In genomic region chr16:72854101-72854500, GRCm38 (mm10) we compare ENCODE assay signal across 11 mouse cellular contexts.
A peak's percentile ranks its signal among the peaks of the same experiment; 100 is the strongest.
DNase-seq lines count a peak whose midpoint lies in the region; ATAC-seq and TF ChIP-seq lines count a peak whose summit lies in the region.
"Had no signal": no experiment of that assay in that cellular context is flagged by ENCODE, and none has a peak within 500 bp of the region (broad histone marks: within the 10 kb centered on the region; RNA-seq: fewer than 3 reads in every experiment).

No protein-coding gene starts in this region.

- H3K9me3 ChIP-seq in hindbrain, postnatal 0 days (ENCODE audit: low read length) = no peaks in the 10 kb centered on the region
- H3K9me3 ChIP-seq in hindbrain, embryonic 16.5 days (ENCODE audit: control insufficient read depth, low read length) = no peaks in the 10 kb centered on the region
- H3K9me3 ChIP-seq: limb, embryonic 12.5 days; midbrain, embryonic 10.5 days had no signal

- no peaks in the 10 kb centered on the region for H3K36me3 ChIP-seq in hindbrain, postnatal 0 days (ENCODE audit: insufficient read depth, low read length)
- no peaks in the 10 kb centered on the region for H3K36me3 ChIP-seq in hindbrain, embryonic 16.5 days (ENCODE audit: control insufficient read depth, insufficient read depth, low read length)
- H3K36me3 ChIP-seq: limb, embryonic 12.5 days; midbrain, embryonic 10.5 days had no signal

- H3K27ac ChIP-seq in hindbrain, postnatal 0 days = no peak overlapping the region
- no peak overlapping the region for H3K27ac ChIP-seq in hindbrain, embryonic 16.5 days (ENCODE audit: low read depth, low read length)
- H3K27ac ChIP-seq: midbrain, embryonic 10.5 days had no signal

- no peak for ATAC-seq in hindbrain, postnatal 0 days
- no peak for ATAC-seq in hindbrain, embryonic 16.5 days
- peak; percentile 86 for ATAC-seq in frontal cortex, adult (ENCODE audit: low TSS enrichment)

- TF ChIP-seq CTCF in hindbrain, postnatal 0 days (IDR thresholded peaks at IDR 0.05; ENCODE audit: low read depth) = no peak

- H3K9ac ChIP-seq in hindbrain, postnatal 0 days (replicated peaks; ENCODE audit: low read length) = no peak overlapping the region
- H3K9ac ChIP-seq in hindbrain, embryonic 16.5 days (ENCODE audit: low read depth, low read length) = no peak overlapping the region
- H3K9ac ChIP-seq: limb, embryonic 12.5 days had no signal

- H3K4me1 ChIP-seq in hindbrain, postnatal 0 days (ENCODE audit: insufficient read depth, low read length) = no peaks in the 10 kb centered on the region
- H3K4me1 ChIP-seq in hindbrain, embryonic 16.5 days (ENCODE audit: control insufficient read depth, insufficient read depth, low read depth, low read length) = no peaks in the 10 kb centered on the region
- H3K4me1 ChIP-seq: midbrain, embryonic 10.5 days had no signal

- DNase-seq in hindbrain, postnatal 0 days (ENCODE audit: low spot score) = peak; percentile 11
- peak; percentile 25 for DNase-seq in cerebellum, adult 9-11 months
- peak; percentile 13 for DNase-seq in lung, postnatal 14 days
- no peak for DNase-seq in testis, postnatal 10 days (ENCODE audit: low spot score)
- no peak for DNase-seq in kidney, adult 11 months
- no peak for DNase-seq in thymus, adult 18-20 months
- DNase-seq: kidney, adult 9 months had no signal

- WGBS in hindbrain, postnatal 0 days = 68% methylated on average over 9 of the region's 9 CpGs
- 82% methylated on average over 9 of the region's 9 CpGs for WGBS in hindbrain, embryonic 16.5 days

- no peak overlapping the region for H3K4me2 ChIP-seq in hindbrain, postnatal 0 days (ENCODE audit: low read depth, low read length)
- no peak overlapping the region for H3K4me2 ChIP-seq in hindbrain, embryonic 16.5 days (ENCODE audit: low read length)
- H3K4me2 ChIP-seq: limb, embryonic 12.5 days had no signal

- H3K4me3 ChIP-seq in hindbrain, postnatal 0 days (ENCODE audit: low read length) = no peak overlapping the region
- no peak overlapping the region for H3K4me3 ChIP-seq in hindbrain, embryonic 16.5 days (ENCODE audit: low read length)
- H3K4me3 ChIP-seq: limb, embryonic 12.5 days; midbrain, embryonic 10.5 days had no signal

- no peaks in the 10 kb centered on the region for H3K27me3 ChIP-seq in hindbrain, postnatal 0 days (ENCODE audit: insufficient read depth, low read length)
- H3K27me3 ChIP-seq in hindbrain, embryonic 16.5 days (replicated peaks; ENCODE audit: control insufficient read depth, insufficient read depth, low read length) = no peaks in the 10 kb centered on the region
- H3K27me3 ChIP-seq: limb, embryonic 12.5 days had no signal

Comparison
In these comparisons a context has a peak if more than half of its experiments do, and no peak if none do; other contexts are left out.
1. DNase-seq: peak in hindbrain, postnatal 0 days (single experiment), cerebellum, adult 9-11 months (single experiment) and lung, postnatal 14 days (single experiment); none in testis, postnatal 10 days (single experiment), kidney, adult 11 months (single experiment) and thymus, adult 18-20 months (0 of 2).